Mouse (Mus musculus) megakaryocyte, embryonic 14.5 days (primary cell): ENCODE results near the gene Carmil2. TPM values are rescaled to one million over a fixed set of nuclear protein-coding genes. Genes with fewer than 3 reads are reported as not detected.

Experiments
- H3K27me3 ChIP-seq: replicated peaks from 2 replicates; pipeline ENCODE3; 2012; ENCODE audit warnings: inconsistent platforms
- H3K36me3 ChIP-seq: replicated peaks from 2 replicates; pipeline ENCODE3; 2012; ENCODE audit warnings: low read length, inconsistent platforms, mixed read lengths
- H3K4me1 ChIP-seq: 2 replicates; pipeline ENCODE4 v1.6.1; 2012; ENCODE audit warnings: inconsistent platforms
- H3K4me3 ChIP-seq: replicated peaks from 2 replicates; pipeline ENCODE3; 2012; ENCODE audit warnings: moderate library complexity, mild to moderate bottlenecking, inconsistent platforms
- H3K9me3 ChIP-seq: 2 replicates; pipeline ENCODE4 v1.6.1; 2012; ENCODE audit warnings: inconsistent platforms
- FLI1 ChIP-seq: IDR thresholded peaks from 2 replicates; pipeline ENCODE4 v1.6.1; 2012; ENCODE audit warnings: low read length, inconsistent platforms, mixed read lengths
- GATA1 ChIP-seq: IDR thresholded peaks from 3 replicates; pipeline ENCODE4 v1.6.1; 2012; ENCODE audit warnings: mixed read lengths, low read length, inconsistent platforms, borderline replicate concordance
- polyA plus RNA-seq: library from polyadenylated mRNA; stranded (reverse); fragments of >175 nt; gene quantifications from 2 replicates; pipeline ENCODE4 v1.2.3, GENCODE M21; 2012; ENCODE audit warnings: low replicate concordance; ENCODE audit not compliant: insufficient read depth

Gene Carmil2
- polyA plus RNA-seq, 1 experiment: 22.9 TPM

GRCm38 (mm10) chr8:105694051-105694799 is 8.2 kb downstream of the Carmil2 start:
- no peak overlapping the region for H3K4me3 ChIP-seq
- peaks cover 79% of the 10 kb centered on the region for H3K36me3 ChIP-seq
- H3K4me1 ChIP-seq: no peaks in the 10 kb centered on the region; the same call in none of the 2 replicates
- H3K27me3 ChIP-seq: peaks cover 2% of the 10 kb centered on the region
- TF ChIP-seq GATA1 (no peak), FLI1 (no peak)
- H3K9me3 ChIP-seq: no peaks in the 10 kb centered on the region

GRCm38 (mm10) chr8:105695080-105695780 is 9.2 kb downstream of the Carmil2 start:
- Histone ChIP-seq H3K4me3 (no peak overlapping the region), H3K4me1 (peaks cover 10% of the 10 kb centered on the region), H3K27me3 (peaks cover 2% of the 10 kb centered on the region), H3K36me3 (peaks cover 82% of the 10 kb centered on the region), H3K9me3 (no peaks in the 10 kb centered on the region)
- no peak for TF ChIP-seq GATA1
- TF ChIP-seq FLI1: no peak

- Histone ChIP-seq H3K4me1 (peaks cover 22% of the 10 kb centered on the region), H3K4me3 (no peak overlapping the region), H3K27me3 (peaks cover under 1% of the 10 kb centered on the region), H3K36me3 (peaks cover 74% of the 10 kb centered on the region), H3K9me3 (no peaks in the 10 kb centered on the region)
- no peak for TF ChIP-seq FLI1
- no peak for TF ChIP-seq GATA1
These were observed 11.2 kb downstream of the Carmil2 start for GRCm38 (mm10) chr8:105697196-105697780.

GRCm38 (mm10) chr8:105698734-105699133 is 12.7 kb downstream of the Carmil2 start:
- Histone ChIP-seq H3K4me3 (no peak overlapping the region), H3K27me3 (no peaks in the 10 kb centered on the region), H3K9me3 (no peaks in the 10 kb centered on the region), H3K4me1 (peaks cover 32% of the 10 kb centered on the region), H3K36me3 (peaks cover 75% of the 10 kb centered on the region)
- TF ChIP-seq GATA1: no peak
- TF ChIP-seq FLI1: no peak

- Histone ChIP-seq H3K4me3 (peak overlapping the region; percentile 93), H3K9me3 (no peaks in the 10 kb centered on the region), H3K36me3 (peaks cover 77% of the 10 kb centered on the region), H3K27me3 (no peaks in the 10 kb centered on the region), H3K4me1 (peaks cover 41% of the 10 kb centered on the region)
- TF ChIP-seq GATA1 (no peak), FLI1 (no peak)
These were observed 13.6 kb downstream of the Carmil2 start for GRCm38 (mm10) chr8:105699488-105700215.

GRCm38 (mm10) chr8:105700566-105700965 is 14.5 kb downstream of the Carmil2 start:
- Histone ChIP-seq H3K36me3 (peaks cover 72% of the 10 kb centered on the region), H3K9me3 (no peaks in the 10 kb centered on the region), H3K4me3 (peak overlapping the region; percentile 93), H3K4me1 (peaks cover 50% of the 10 kb centered on the region), H3K27me3 (no peaks in the 10 kb centered on the region)
- no peak for TF ChIP-seq GATA1
- no peak for TF ChIP-seq FLI1

GRCm38 (mm10) chr8:105700966-105701824 is 15.1 kb downstream of the Carmil2 start, which contains the start of the genes Acd and Pard6a:
Acd (minus strand) TSS chr8:105701102.
Pard6a (plus strand) TSS chr8:105701148.
- peaks cover 66% of the 10 kb centered on the region for H3K36me3 ChIP-seq
- peaks cover 56% of the 10 kb centered on the region for H3K4me1 ChIP-seq
- peak within 1 kb of the TSS; percentile 93 for H3K4me3 ChIP-seq
- TF ChIP-seq FLI1 (no peak), GATA1 (no peak)
- H3K9me3 ChIP-seq: no peaks in the 10 kb centered on the region
- no peaks in the 10 kb centered on the region for H3K27me3 ChIP-seq

- Histone ChIP-seq H3K36me3 (peaks cover 58% of the 10 kb centered on the region), H3K4me3 (peak overlapping the region; percentile 93), H3K4me1 (peaks cover 64% of the 10 kb centered on the region), H3K9me3 (no peaks in the 10 kb centered on the region), H3K27me3 (no peaks in the 10 kb centered on the region)
- TF ChIP-seq FLI1 (no peak), GATA1 (no peak)
These were observed 15.9 kb downstream of the Carmil2 start for GRCm38 (mm10) chr8:105702001-105702401.
